Mouse (Mus musculus): ENCODE data around the gene Klf9. TPM values are rescaled to one million over a fixed set of nuclear protein-coding genes. Genes with fewer than 3 reads are reported as not detected.

The Klf9 gene
- 19.4 and 21.8 TPM in 2 replicates for polyA plus RNA-seq (2015; fragmentation: Nextera tagmentation; extraction: Ambion mirVana)

DNA sequence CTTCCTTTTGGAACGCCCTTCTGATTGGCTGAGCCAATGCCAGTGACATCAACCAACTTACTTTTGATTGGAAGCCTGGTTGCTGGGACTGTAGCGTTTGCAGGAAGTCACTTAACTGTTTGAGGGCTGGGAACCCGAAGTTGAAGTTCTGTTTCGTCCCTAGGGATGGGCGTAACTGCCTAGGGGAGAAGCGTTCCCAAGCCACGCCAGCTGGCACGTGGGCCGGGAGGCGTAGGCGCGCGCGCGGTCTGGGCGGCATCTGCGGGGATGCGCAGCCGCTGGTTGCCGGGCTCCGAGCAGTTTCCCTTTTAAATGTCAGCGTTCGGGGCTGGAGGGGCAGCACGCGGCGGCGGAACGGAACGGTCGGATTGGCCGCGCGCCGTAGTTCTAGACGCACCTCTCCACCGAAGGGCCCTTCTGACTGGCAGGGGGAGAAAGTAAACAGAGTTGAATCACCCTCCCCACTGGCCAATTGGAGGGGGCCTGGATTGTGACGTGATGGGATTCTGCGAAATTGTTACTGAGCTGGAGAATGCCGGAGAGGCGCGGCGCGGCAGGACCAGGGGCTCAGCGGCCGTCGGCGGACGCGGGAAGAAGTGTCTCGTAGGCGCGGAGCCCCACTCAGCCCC, at the start of gene Klf9:
TSS of gene Klf9 (plus strand) at position 538 of the 629 bp plus-strand sequence.

Small RNA genes lying within 50 kb of the gene (microRNA-seq; reads per million reads assigned to microRNA genes)
- gene Mir1192 (ENCODE audit: borderline replicate concordance, insufficient number of aligned reads), result not detected

Other genes starting within 250 kb of the Klf9 start
- gene Smc5, start 132.7 kb downstream of the Klf9 start, polyA plus RNA-seq (2015; fragmentation: Nextera tagmentation; extraction: Ambion mirVana), result 12.6 and 18.2 TPM in 2 replicates

Measured in adrenal gland, postnatal 0 days (tissue).